Mouse (Mus musculus): ENCODE data around the gene Bglap2. TPM values are rescaled to one million over a fixed set of nuclear protein-coding genes. Genes with fewer than 3 reads are reported as not detected.

Bglap2 gene
- polyA plus RNA-seq, 1 experiment from 2014 or later: not detected

GRCm38 (mm10) chr3:88422020-88422720 lies 43.7 kb upstream of the Bglap2 start:
- Histone ChIP-seq H3K9ac (replicated peaks) (peak overlapping the region; percentile 13; the same call in 1 of the 2 replicates), H3K36me3 (replicated peaks; ENCODE audit: insufficient read depth, low read length) (peaks cover 30% of the 10 kb centered on the region), H3K27me3 (ENCODE audit: insufficient read depth, low read length) (no peaks in the 10 kb centered on the region), H3K4me1 (ENCODE audit: insufficient read depth) (peaks cover 35% of the 10 kb centered on the region), H3K4me2 (ENCODE audit: low read depth, low read length) (peak overlapping the region; percentile 6), H3K4me3 (ENCODE audit: low read depth, low read length) (no peak overlapping the region), H3K27ac (ENCODE audit: low read depth) (peak overlapping the region; percentile 84), H3K9me3 (ENCODE audit: low read length) (no peaks in the 10 kb centered on the region)
- peak; percentile 49 for DNase-seq
- TF ChIP-seq EP300 (IDR thresholded peaks at IDR 0.05; ENCODE audit: low read depth) (peak; percentile 70), CTCF (IDR thresholded peaks at IDR 0.05; ENCODE audit: low read depth) (peak; percentile 47)
- ATAC-seq: peak; percentile 30
- WGBS (ENCODE audit: insufficient replicate concordance): 42% methylated on average over 9 of the region's 9 CpGs

GRCm38 (mm10) chr3:88420771-88421170 lies 42.3 kb upstream of the Bglap2 start:
- H3K4me3 ChIP-seq (ENCODE audit: low read depth, low read length): no peak overlapping the region
- no peaks in the 10 kb centered on the region for H3K9me3 ChIP-seq (ENCODE audit: low read length)
- no peaks in the 10 kb centered on the region for H3K27me3 ChIP-seq (ENCODE audit: insufficient read depth, low read length)
- no peak overlapping the region for H3K4me2 ChIP-seq (ENCODE audit: low read depth, low read length)
- no peak overlapping the region for H3K9ac ChIP-seq (replicated peaks)
- peaks cover 41% of the 10 kb centered on the region for H3K4me1 ChIP-seq (ENCODE audit: insufficient read depth)
- 90% methylated on average over 19 of the region's 19 CpGs for WGBS (ENCODE audit: insufficient replicate concordance)
- no peak for ATAC-seq
- H3K36me3 ChIP-seq (replicated peaks; ENCODE audit: insufficient read depth, low read length): peaks cover 42% of the 10 kb centered on the region
- DNase-seq: no peak
- no peak for TF ChIP-seq CTCF (IDR thresholded peaks at IDR 0.05; ENCODE audit: low read depth)
- no peak for TF ChIP-seq EP300 (IDR thresholded peaks at IDR 0.05; ENCODE audit: low read depth)
- H3K27ac ChIP-seq (ENCODE audit: low read depth): peak overlapping the region; percentile 84; the same call in 1 of the 2 replicates

- H3K36me3 ChIP-seq (replicated peaks; ENCODE audit: insufficient read depth, low read length): peaks cover 52% of the 10 kb centered on the region
- no peak for DNase-seq
- no peak for ATAC-seq
- H3K9me3 ChIP-seq (ENCODE audit: low read length): no peaks in the 10 kb centered on the region
- WGBS (ENCODE audit: insufficient replicate concordance): 78% methylated on average over 6 of the region's 6 CpGs
- H3K4me3 ChIP-seq (ENCODE audit: low read depth, low read length): no peak overlapping the region
- H3K27me3 ChIP-seq (ENCODE audit: insufficient read depth, low read length): no peaks in the 10 kb centered on the region
- H3K9ac ChIP-seq (replicated peaks): no peak overlapping the region
- peaks cover 40% of the 10 kb centered on the region for H3K4me1 ChIP-seq (ENCODE audit: insufficient read depth)
- TF ChIP-seq EP300 (IDR thresholded peaks at IDR 0.05; ENCODE audit: low read depth) (no peak), CTCF (IDR thresholded peaks at IDR 0.05; ENCODE audit: low read depth) (no peak)
- H3K27ac ChIP-seq (ENCODE audit: low read depth): no peak overlapping the region
- no peak overlapping the region for H3K4me2 ChIP-seq (ENCODE audit: low read depth, low read length)
These were observed 39.5 kb upstream of the Bglap2 start for GRCm38 (mm10) chr3:88418016-88418415.

DNA sequence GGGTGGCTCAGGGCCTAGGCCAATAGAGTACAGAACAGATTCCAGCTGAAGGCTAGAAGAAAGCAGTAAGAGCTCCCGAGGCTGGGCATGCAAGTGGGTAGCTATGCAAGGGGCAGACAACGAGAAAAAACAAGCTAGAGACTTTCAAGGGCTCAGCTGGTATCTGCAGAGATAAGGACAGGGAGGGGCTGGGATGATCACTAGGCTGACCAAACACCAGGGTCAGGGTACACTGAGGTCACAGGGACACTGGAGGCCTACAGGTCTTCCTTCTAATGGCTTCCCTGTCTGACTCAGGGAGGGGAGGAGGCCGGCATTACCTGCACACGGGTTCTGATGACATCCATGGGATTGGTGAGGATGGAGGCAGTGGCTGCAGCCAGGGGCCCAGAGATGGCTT lies 37.2 kb upstream of the Bglap2 start:
- no peaks in the 10 kb centered on the region for H3K9me3 ChIP-seq (ENCODE audit: low read length)
- 63% methylated on average over 4 of the region's 4 CpGs for WGBS (ENCODE audit: insufficient replicate concordance)
- H3K36me3 ChIP-seq (replicated peaks; ENCODE audit: insufficient read depth, low read length): peaks cover 56% of the 10 kb centered on the region
- no peak for TF ChIP-seq CTCF (IDR thresholded peaks at IDR 0.05; ENCODE audit: low read depth)
- TF ChIP-seq EP300 (IDR thresholded peaks at IDR 0.05; ENCODE audit: low read depth): no peak
- ATAC-seq (peak; percentile 22; the same call in 1 of the 2 replicates), DNase-seq (peak; percentile 13)
- H3K4me1 ChIP-seq (ENCODE audit: insufficient read depth): peaks cover 37% of the 10 kb centered on the region
- H3K4me3 ChIP-seq (ENCODE audit: low read depth, low read length): no peak overlapping the region
- peak overlapping the region; percentile 45 for H3K27ac ChIP-seq (ENCODE audit: low read depth)
- H3K9ac ChIP-seq (replicated peaks): no peak overlapping the region
- H3K4me2 ChIP-seq (ENCODE audit: low read depth, low read length): peak overlapping the region; percentile 40
- H3K27me3 ChIP-seq (ENCODE audit: insufficient read depth, low read length): no peaks in the 10 kb centered on the region

DNA sequence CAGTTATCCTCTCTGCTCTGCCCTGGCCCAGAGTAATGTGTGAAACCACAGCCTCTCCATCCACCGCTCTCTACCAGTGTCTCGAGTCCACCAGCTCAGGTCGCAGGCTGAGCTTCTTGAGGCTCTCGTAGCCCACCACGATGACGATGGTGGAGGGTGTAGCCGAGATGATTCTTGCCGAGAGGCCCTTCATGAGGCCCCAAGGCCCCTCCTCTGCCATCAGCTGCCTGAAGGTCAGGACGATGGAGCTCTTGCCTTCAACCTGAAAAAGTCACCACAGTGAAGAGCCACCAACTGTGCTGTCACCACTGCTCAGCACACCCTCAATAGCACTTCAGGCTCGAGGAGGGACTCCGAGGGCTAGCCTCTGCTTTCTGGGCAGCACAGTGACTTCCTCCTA lies 34.1 kb upstream of the Bglap2 start:
- DNase-seq (no peak), ATAC-seq (no peak)
- no peak overlapping the region for H3K4me3 ChIP-seq (ENCODE audit: low read depth, low read length)
- peaks cover 54% of the 10 kb centered on the region for H3K4me1 ChIP-seq (ENCODE audit: insufficient read depth)
- no peaks in the 10 kb centered on the region for H3K27me3 ChIP-seq (ENCODE audit: insufficient read depth, low read length)
- no peak overlapping the region for H3K4me2 ChIP-seq (ENCODE audit: low read depth, low read length)
- H3K9ac ChIP-seq (replicated peaks): 0 out of 2 replicates have a peak overlapping the region, but pooled peaks have one; percentile 11
- TF ChIP-seq CTCF (IDR thresholded peaks at IDR 0.05; ENCODE audit: low read depth) (no peak), EP300 (IDR thresholded peaks at IDR 0.05; ENCODE audit: low read depth) (no peak)
- peaks cover 34% of the 10 kb centered on the region for H3K36me3 ChIP-seq (replicated peaks; ENCODE audit: insufficient read depth, low read length)
- no peaks in the 10 kb centered on the region for H3K9me3 ChIP-seq (ENCODE audit: low read length)
- WGBS (ENCODE audit: insufficient replicate concordance): 81% methylated on average over 11 of the region's 11 CpGs
- H3K27ac ChIP-seq (ENCODE audit: low read depth): peak overlapping the region; percentile 96; the same call in 1 of the 2 replicates

GRCm38 (mm10) chr3:88411681-88412080 lies 33.2 kb upstream of the Bglap2 start:
- DNase-seq (peak; percentile 75), ATAC-seq (peak; percentile 22)
- Histone ChIP-seq H3K9ac (replicated peaks) (peak overlapping the region; percentile 36), H3K9me3 (ENCODE audit: low read length) (no peaks in the 10 kb centered on the region), H3K27me3 (ENCODE audit: insufficient read depth, low read length) (no peaks in the 10 kb centered on the region), H3K36me3 (replicated peaks; ENCODE audit: insufficient read depth, low read length) (peaks cover 29% of the 10 kb centered on the region), H3K4me2 (ENCODE audit: low read depth, low read length) (peak overlapping the region; percentile 85), H3K4me1 (ENCODE audit: insufficient read depth) (peaks cover 58% of the 10 kb centered on the region), H3K4me3 (ENCODE audit: low read depth, low read length) (no peak overlapping the region), H3K27ac (ENCODE audit: low read depth) (peak overlapping the region; percentile 96)
- peak; percentile 74 for TF ChIP-seq EP300 (IDR thresholded peaks at IDR 0.05; ENCODE audit: low read depth)
- TF ChIP-seq CTCF (IDR thresholded peaks at IDR 0.05; ENCODE audit: low read depth): no peak
- 59% methylated on average over 4 of the region's 4 CpGs for WGBS (ENCODE audit: insufficient replicate concordance)

All from liver, postnatal 0 days (tissue).